Mouse (Mus musculus) liver, embryonic 11.5 days (tissue): ENCODE results near the gene Sumo1. TPM values are rescaled to one million over a fixed set of nuclear protein-coding genes. Genes with fewer than 3 reads are reported as not detected.
A peak's percentile ranks its signal among the peaks of the same experiment; 100 is the strongest.

Experiments used
- ATAC-seq: fragments of 200-750 bp; cut with Nextera tagmentation; replicated peaks from 2 replicates; pipeline ENCODE4 v1.8.0; 2017; ENCODE audit warnings: moderate number of reproducible peaks, mild to moderate bottlenecking, moderate TSS enrichment, moderate library complexity; ENCODE audit not compliant: low FRiP score
- DNase-seq: peaks from one replicate; pipeline ENCODE4 v3.0.0-alpha.2; 2017; ENCODE audit warnings: low spot score
- H3K27ac ChIP-seq: fragments of 300-500 bp; sonication (generic); 2 replicates; pipeline ENCODE4 v1.5.1; 2014; ENCODE audit warnings: mild to moderate bottlenecking, low read depth, low read length, control low read depth
- H3K27me3 ChIP-seq: fragments of 300-500 bp; sonication (generic); replicated peaks from 2 replicates; pipeline ENCODE4 v1.6.1; 2014; ENCODE audit warnings: low read length, mixed read lengths; ENCODE audit not compliant: control insufficient read depth, insufficient read depth
- H3K36me3 ChIP-seq: fragments of 300-500 bp; sonication (generic); 2 replicates; pipeline ENCODE4 v1.6.1; 2014; ENCODE audit warnings: mild to moderate bottlenecking, low read length, moderate library complexity, mixed read lengths; ENCODE audit not compliant: control insufficient read depth, insufficient read depth
- H3K4me1 ChIP-seq: fragments of 300-500 bp; sonication (generic); replicated peaks from 2 replicates; pipeline ENCODE4 v1.6.1; 2014; ENCODE audit warnings: low read length, mixed read lengths; ENCODE audit not compliant: control insufficient read depth, insufficient read depth
- H3K4me2 ChIP-seq: fragments of 300-500 bp; sonication (generic); 2 replicates; pipeline ENCODE4 v1.6.1; 2014; ENCODE audit warnings: mild to moderate bottlenecking, control low read depth, moderate library complexity
- H3K4me3 ChIP-seq: fragments of 300-500 bp; sonication (generic); 2 replicates; pipeline ENCODE4 v1.5.1; 2014; ENCODE audit warnings: low read depth, low read length, control low read depth
- H3K9ac ChIP-seq: fragments of 300-500 bp; sonication (generic); 2 replicates; pipeline ENCODE4 v1.6.1; 2014; ENCODE audit warnings: low read depth, low read length, control low read depth
- H3K9me3 ChIP-seq: fragments of 300-500 bp; sonication (generic); 2 replicates; pipeline ENCODE4 v1.6.1; 2016; ENCODE audit warnings: low read length, inconsistent platforms, mixed read lengths; ENCODE audit not compliant: control insufficient read depth
- WGBS: fragments of 180-500 bp; shearing (Covaris S2); extraction: QIAGEN DNeasy Blood & Tissue Kit; methylation state at CpG from one replicate; pipeline ENCODE4 v1.1.7; 2014; 5-methylcytosine and 5-hydroxymethylcytosine counted together
- polyA plus RNA-seq: library from polyadenylated mRNA; unstranded; fragments of >200 nt; fragmentation: Nextera tagmentation; extraction: Ambion mirVana; gene quantifications from 2 replicates; pipeline ENCODE4 v1.2.1, GENCODE M21; 2014

Sumo1 gene
- polyA plus RNA-seq, 1 experiment from 2014 or later, result 345 TPM

DNA sequence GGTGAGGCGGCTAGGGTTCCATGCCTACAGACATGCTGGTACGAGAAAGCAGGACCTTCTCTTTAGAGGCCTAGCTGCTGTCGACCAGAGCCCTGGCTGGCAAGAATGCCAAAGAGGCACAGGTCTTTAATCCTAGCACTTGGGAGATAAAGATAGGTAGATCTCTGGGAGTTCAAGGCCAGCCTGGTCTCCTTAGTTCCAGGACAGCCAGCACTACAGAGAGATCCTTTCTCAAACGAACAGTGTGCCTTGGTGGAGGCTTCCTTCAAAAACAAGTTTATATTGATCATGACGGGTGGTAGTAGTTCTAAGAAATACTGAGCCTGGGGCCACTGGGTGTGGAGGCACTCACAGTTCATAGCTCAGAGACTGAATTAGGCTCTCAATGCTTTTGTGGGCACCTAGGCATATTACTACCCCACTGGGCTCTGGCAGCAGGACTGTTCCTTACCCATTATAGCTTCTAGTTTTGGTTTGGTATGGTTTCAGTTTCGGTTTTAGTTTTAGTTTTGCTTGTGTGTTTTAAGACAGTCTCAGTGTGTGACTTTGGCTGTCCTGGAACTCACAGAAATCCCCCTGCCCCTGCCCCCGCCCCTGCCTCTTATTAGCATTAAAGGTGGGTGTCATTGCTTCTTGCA is 62.4 kb downstream of the Sumo1 start:
- Histone ChIP-seq H3K4me2 (no peak overlapping the region), H3K36me3 (no peaks in the 10 kb centered on the region), H3K27ac (no peak overlapping the region), H3K4me3 (no peak overlapping the region), H3K27me3 (no peaks in the 10 kb centered on the region), H3K9me3 (no peaks in the 10 kb centered on the region), H3K4me1 (no peaks in the 10 kb centered on the region), H3K9ac (no peak overlapping the region)
- 83% methylated on average over 7 of the region's 7 CpGs for WGBS
- no peak for DNase-seq
- no peak for ATAC-seq

DNA sequence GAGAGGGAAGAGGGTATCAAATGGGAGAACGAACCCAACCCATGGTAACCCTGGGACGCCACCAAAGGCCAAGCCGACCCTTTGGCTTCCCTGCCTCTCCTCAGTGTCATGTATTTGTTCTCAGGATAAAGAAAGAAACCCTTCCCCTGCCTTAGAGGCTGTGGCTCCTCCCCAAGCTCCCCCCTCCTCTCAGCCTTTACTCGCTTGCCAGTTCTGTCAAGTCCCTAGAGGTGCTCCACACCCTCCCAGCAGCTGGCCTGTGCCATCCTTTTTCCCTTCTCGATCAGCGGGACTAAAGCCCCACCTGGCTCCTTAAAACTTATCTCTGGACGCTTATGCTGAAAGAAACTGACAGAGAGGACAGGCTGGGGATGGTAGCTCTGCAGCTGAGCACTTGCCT is 63.6 kb downstream of the Sumo1 start:
- 57% methylated on average over 7 of the region's 7 CpGs for WGBS
- Histone ChIP-seq H3K27me3 (no peaks in the 10 kb centered on the region; the same call in 1 of the 2 replicates), H3K9me3 (no peaks in the 10 kb centered on the region), H3K9ac (no peak overlapping the region), H3K4me2 (no peak overlapping the region), H3K27ac (no peak overlapping the region), H3K4me1 (no peaks in the 10 kb centered on the region), H3K4me3 (no peak overlapping the region), H3K36me3 (no peaks in the 10 kb centered on the region)
- DNase-seq (no peak), ATAC-seq (no peak)

DNA sequence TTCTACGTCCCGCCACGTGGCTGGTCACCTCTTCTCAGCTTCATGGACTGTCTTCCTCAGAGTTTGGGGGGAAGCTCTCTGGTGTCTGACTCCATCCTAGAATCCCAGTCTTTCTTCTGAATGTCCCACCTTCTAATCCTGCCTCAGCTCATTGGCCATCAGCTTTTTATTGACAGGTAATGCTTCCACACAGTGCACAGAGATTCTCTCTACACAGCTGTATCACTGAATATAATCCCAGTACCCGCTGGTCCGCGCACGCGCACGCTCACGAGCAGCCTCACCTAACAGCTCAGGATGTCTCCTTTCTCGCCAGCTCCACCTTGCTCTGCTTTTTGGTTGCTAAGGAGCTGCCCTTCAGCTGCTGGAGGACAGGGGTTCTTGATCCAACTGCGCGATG is 64.2 kb downstream of the Sumo1 start:
- DNase-seq, result no peak
- Histone ChIP-seq H3K27me3 (no peaks in the 10 kb centered on the region; the same call in 1 of the 2 replicates), H3K36me3 (no peaks in the 10 kb centered on the region), H3K4me3 (no peak overlapping the region), H3K27ac (no peak overlapping the region), H3K9me3 (no peaks in the 10 kb centered on the region), H3K4me2 (no peak overlapping the region), H3K4me1 (no peaks in the 10 kb centered on the region), H3K9ac (no peak overlapping the region)
- WGBS, result 88% methylated on average over 13 of the region's 13 CpGs
- ATAC-seq, result no peak

DNA sequence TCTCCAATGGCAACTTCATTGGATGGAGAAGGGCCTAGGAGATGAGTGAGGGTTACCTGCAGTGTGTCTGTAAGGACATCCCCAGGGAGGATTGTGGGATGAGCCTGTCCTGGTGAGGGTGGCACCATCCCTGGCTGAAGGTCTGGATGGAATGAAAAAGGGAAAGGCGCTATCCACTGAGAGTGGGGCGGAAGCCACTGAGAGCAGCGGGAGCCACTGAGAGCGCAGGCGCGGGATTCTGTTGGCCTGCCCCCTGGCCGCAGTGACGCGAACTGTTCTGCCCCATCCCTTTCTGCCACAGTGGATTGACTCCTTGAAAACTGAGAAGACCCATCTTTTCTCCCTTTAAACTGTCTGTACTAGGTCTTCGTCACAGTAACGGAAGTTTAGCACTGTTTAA is 66.7 kb downstream of the Sumo1 start:
- H3K27ac ChIP-seq, result no peak overlapping the region
- H3K4me2 ChIP-seq, result peak overlapping the region; percentile 25; the same call in 1 of the 2 replicates
- 28% methylated on average over 11 of the region's 11 CpGs for WGBS
- H3K4me3 ChIP-seq, result no peak overlapping the region
- no peaks in the 10 kb centered on the region for H3K9me3 ChIP-seq
- DNase-seq (no peak), ATAC-seq (no peak)
- no peak overlapping the region for H3K9ac ChIP-seq
- H3K4me1 ChIP-seq, result no peaks in the 10 kb centered on the region
- H3K27me3 ChIP-seq, result no peaks in the 10 kb centered on the region; the same call in 1 of the 2 replicates
- H3K36me3 ChIP-seq, result no peaks in the 10 kb centered on the region

DNA sequence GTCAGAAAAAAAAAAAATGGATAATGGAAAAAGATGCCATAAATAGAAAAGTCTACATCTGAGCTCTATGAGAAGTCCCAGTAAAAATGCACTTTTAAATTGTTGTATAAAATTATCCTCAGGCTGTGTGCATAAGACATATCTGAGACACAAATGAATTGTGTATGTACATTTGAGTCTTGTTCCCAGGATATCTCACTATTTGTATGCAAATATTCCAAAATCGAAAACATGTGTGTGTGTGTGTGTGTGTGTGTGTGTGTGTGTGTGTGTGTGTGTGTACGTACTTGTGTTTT is 67.3 kb downstream of the Sumo1 start:
- Histone ChIP-seq H3K4me1 (no peaks in the 10 kb centered on the region), H3K27ac (no peak overlapping the region), H3K4me2 (no peak overlapping the region), H3K4me3 (no peak overlapping the region), H3K9ac (no peak overlapping the region), H3K9me3 (no peaks in the 10 kb centered on the region), H3K36me3 (no peaks in the 10 kb centered on the region), H3K27me3 (no peaks in the 10 kb centered on the region; the same call in 1 of the 2 replicates)
- no peak for DNase-seq
- no peak for ATAC-seq
- 79% methylated on average over 2 of the region's 2 CpGs for WGBS

DNA sequence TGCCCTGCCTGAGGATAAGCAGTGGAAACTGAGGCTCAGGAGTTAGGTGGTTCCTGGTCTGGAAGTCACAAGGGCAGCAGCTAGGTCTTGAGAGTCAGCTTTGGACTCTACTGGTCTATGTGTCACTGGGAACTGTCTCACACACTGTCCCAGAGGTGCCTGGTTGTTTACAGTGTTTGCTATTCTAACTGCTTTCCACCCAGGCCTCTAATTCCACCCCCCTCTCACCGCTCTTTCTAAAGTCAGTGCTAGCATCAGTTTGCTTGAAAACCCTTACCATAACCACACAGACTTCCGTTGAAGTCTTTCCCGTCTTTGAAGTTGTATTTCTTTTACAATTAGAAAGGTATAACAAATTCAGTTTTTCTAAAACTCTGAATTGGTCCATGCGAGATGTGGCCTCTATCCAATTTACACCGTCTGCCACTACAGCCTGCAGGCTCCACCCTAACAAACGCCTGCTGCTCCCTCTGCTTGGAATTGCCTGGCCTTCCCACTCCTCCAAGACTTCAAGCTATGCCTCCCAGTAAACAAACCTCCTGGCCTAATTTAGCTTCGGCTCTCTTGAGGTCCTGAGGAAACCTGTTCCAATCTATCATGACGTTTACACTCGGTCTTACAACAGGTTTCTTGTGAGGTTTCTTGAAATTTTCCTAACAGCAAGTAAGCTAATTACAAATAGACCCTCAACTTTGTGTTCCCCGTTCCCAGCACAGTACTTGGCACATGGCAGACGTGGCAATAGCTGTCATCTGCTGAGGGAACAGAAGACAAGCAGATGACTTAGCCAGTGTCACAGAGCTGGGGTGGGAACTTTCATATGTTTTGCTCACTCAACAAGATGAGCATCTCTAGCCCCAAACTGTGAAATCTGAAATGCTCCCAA is 67.9 kb downstream of the Sumo1 start:
- H3K27me3 ChIP-seq, result no peaks in the 10 kb centered on the region; the same call in 1 of the 2 replicates
- no peak overlapping the region for H3K4me2 ChIP-seq
- no peaks in the 10 kb centered on the region for H3K4me1 ChIP-seq
- no peak overlapping the region for H3K9ac ChIP-seq
- no peak for ATAC-seq
- H3K36me3 ChIP-seq, result no peaks in the 10 kb centered on the region
- WGBS, result 47% methylated on average over 11 of the region's 11 CpGs
- DNase-seq, result no peak
- H3K4me3 ChIP-seq, result no peak overlapping the region
- no peaks in the 10 kb centered on the region for H3K9me3 ChIP-seq
- H3K27ac ChIP-seq, result no peak overlapping the region

DNA sequence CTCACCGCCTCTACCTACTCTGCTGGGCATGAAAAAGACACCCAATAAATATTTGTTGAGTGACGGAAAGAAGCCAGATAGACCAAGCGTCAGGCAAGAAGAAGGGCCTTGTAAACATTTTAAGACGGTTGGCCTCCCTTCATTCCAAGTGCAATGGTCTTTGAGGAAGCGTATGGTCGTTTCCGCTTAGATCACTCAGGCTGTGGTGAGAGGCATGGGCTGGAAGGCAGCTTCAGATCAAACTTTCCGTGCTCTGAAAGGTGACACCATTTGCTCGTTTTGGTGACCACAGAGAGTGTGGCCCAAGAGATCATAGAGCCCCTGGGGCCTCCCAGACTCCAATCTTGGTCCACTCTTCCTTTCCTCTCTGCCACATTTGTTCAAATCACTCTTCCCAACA is 75.0 kb downstream of the Sumo1 start:
- Histone ChIP-seq H3K27ac (no peak overlapping the region), H3K4me1 (peaks cover 2% of the 10 kb centered on the region), H3K4me3 (no peak overlapping the region), H3K9ac (no peak overlapping the region), H3K9me3 (no peaks in the 10 kb centered on the region), H3K36me3 (no peaks in the 10 kb centered on the region), H3K4me2 (no peak overlapping the region), H3K27me3 (peaks cover 14% of the 10 kb centered on the region)
- DNase-seq, result no peak
- 52% methylated on average over 9 of the region's 9 CpGs for WGBS
- ATAC-seq, result no peak

DNA sequence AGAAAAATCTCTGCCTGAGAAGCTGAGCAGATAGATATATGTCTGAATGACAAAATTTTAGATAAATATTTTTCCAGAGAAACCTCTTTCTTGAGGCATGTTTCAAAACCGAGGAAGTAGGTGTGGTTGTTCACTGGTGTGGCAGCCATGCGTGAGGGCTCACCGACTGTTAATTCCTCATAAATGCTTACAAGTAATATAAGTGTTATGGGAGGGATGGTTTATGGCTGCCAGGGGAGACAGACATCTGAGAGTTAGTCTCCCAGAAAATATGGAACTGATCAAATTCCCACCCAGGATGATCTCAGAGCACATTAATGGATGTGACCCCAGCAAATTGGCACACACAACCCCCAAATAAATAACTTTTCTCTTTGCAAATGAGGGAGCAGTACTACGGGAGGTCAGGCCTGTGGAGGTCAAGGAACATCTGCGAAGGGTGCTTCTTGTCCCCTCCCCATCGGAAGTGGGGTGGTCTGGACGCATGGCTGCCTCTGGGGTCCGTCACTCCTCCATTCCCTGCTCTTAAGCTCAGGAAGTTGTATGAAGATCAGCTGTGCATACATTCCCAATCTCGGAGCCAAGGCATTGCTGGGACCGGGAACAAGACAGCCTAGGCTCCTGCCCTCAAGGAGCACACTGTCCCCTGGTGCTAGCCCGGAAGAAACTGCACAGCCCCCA is 75.9 kb downstream of the Sumo1 start:
- no peak for DNase-seq
- Histone ChIP-seq H3K9ac (no peak overlapping the region), H3K27ac (no peak overlapping the region)

More for the DNA sequence above, 75.9 kb downstream of the Sumo1 start:
- Histone ChIP-seq H3K4me3 (no peak overlapping the region), H3K36me3 (no peaks in the 10 kb centered on the region), H3K4me1 (peaks cover 2% of the 10 kb centered on the region), H3K27me3 (peaks cover 14% of the 10 kb centered on the region), H3K4me2 (no peak overlapping the region), H3K9me3 (no peaks in the 10 kb centered on the region)
- 85% methylated on average over 11 of the region's 11 CpGs for WGBS
- no peak for ATAC-seq
